Mouse (Mus musculus): ENCODE results near the gene Tmem189. TPM values are rescaled to one million over a fixed set of nuclear protein-coding genes. Genes with fewer than 3 reads are reported as not detected.
A peak's percentile ranks its signal among the peaks of the same experiment; 100 is the strongest.

Gene Tmem189
- polyA plus RNA-seq, 1 experiment from 2014 or later: 13.7 TPM

DNA sequence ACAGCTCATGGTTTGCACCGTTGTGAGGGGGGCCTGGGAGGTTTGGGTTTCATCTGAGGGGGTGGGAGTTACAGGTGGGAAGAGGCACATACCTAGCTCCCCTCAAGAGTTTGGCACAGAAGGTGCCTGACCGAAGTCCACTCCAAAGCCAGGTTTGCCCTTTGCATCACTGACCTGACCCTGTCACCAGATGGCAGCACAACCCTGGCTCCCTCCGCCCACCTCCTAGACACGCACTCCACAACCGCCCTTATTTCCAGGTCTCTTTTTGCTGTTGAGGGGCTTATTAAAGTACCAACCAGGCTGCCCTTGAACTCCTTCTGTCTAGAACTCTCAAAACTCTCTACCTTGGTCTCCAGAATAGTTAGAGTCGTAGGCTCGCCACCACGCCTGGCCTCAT lies 48.3 kb downstream of the Tmem189 start:
- WGBS (ENCODE audit: insufficient replicate concordance): 35% methylated on average over 8 of the region's 8 CpGs

DNA sequence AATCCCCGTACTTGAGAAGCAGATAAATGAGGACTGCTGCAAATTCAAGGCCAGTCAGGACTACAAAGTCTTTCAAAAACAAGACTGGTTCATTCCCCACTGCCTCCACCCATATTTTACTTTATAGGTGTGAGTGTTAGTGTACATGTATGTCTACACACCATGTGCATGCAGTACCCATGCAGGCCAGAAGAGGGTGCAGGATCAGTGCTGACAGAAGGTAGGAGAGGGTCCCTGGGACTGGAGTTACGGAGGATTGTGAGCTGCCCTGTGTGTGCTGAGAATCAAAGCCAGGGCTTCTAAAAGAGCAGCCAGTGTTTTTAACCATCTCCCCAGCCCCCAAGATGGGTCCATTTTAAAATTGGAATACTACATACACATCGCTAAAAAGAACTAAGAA lies 49.3 kb downstream of the Tmem189 start:
- no peak for ATAC-seq (ENCODE audit: low read depth)
- Histone ChIP-seq H3K4me2 (ENCODE audit: low read depth, low read length) (no peak overlapping the region), H3K9ac (ENCODE audit: low read depth, low read length) (no peak overlapping the region; the same call in 1 of the 2 replicates), H3K27ac (ENCODE audit: low read length) (no peak overlapping the region), H3K4me3 (ENCODE audit: low read depth, low read length) (no peak overlapping the region), H3K27me3 (ENCODE audit: control insufficient read depth, insufficient read depth, low read depth, low read length) (no peaks in the 10 kb centered on the region), H3K4me1 (ENCODE audit: control insufficient read depth, low read depth, low read length) (peaks cover 12% of the 10 kb centered on the region), H3K9me3 (replicated peaks; ENCODE audit: control insufficient read depth, low read length) (no peaks in the 10 kb centered on the region), H3K36me3 (ENCODE audit: control insufficient read depth, insufficient read depth) (no peaks in the 10 kb centered on the region)
- WGBS (ENCODE audit: insufficient replicate concordance): 73% methylated on average over 3 of the region's 3 CpGs

More for the DNA sequence above, 48.3 kb downstream of the Tmem189 start:
- H3K4me1 ChIP-seq (ENCODE audit: control insufficient read depth, low read depth, low read length): peaks cover 3% of the 10 kb centered on the region; the same call in 1 of the 2 replicates
- H3K4me2 ChIP-seq (ENCODE audit: low read depth, low read length): no peak overlapping the region
- no peaks in the 10 kb centered on the region for H3K36me3 ChIP-seq (ENCODE audit: control insufficient read depth, insufficient read depth)
- H3K9me3 ChIP-seq (replicated peaks; ENCODE audit: control insufficient read depth, low read length): no peaks in the 10 kb centered on the region
- H3K27ac ChIP-seq (ENCODE audit: low read length): no peak overlapping the region
- no peak overlapping the region for H3K9ac ChIP-seq (ENCODE audit: low read depth, low read length)
- ATAC-seq (ENCODE audit: low read depth): peak; percentile 52
- H3K27me3 ChIP-seq (ENCODE audit: control insufficient read depth, insufficient read depth, low read depth, low read length): no peaks in the 10 kb centered on the region
- H3K4me3 ChIP-seq (ENCODE audit: low read depth, low read length): no peak overlapping the region

DNA sequence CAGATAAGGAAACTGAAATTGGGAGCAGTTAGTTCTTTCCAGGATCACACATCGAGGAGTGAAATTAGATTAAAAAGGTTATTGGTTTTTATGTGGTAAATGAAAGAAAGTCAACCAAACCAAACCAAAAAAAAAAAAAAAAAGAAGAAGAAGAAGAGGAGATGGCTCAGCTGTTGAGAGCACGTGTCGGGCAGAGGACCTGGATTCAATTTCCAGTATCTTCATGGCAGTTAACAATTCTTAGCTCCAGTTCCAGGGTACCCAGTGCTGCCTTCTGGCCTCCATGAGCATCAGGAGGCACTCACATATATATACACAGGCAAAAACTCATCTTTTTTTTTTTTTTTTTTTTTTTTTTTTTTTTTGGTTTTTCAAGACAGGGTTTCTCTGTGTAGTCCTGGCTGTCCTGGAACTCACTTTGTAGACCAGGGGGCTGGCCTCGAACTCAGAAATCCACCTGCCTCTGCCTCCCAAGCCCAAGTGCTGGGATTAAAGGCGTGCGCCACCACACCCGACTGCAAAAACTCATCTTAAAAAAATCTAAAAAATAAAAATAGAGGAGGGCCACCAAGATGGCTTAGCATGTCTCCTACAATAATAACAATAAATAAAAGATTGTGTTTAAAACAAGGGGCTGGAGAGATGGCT lies 54.6 kb downstream of the Tmem189 start:
- Histone ChIP-seq H3K9ac (ENCODE audit: low read depth, low read length) (peak overlapping the region; percentile 44), H3K4me3 (ENCODE audit: low read depth, low read length) (peak overlapping the region; percentile 55), H3K4me2 (ENCODE audit: low read depth, low read length) (peak overlapping the region; percentile 84), H3K27ac (ENCODE audit: low read length) (peak overlapping the region; percentile 69), H3K4me1 (ENCODE audit: control insufficient read depth, low read depth, low read length) (peaks cover 44% of the 10 kb centered on the region), H3K27me3 (ENCODE audit: control insufficient read depth, insufficient read depth, low read depth, low read length) (no peaks in the 10 kb centered on the region), H3K36me3 (ENCODE audit: control insufficient read depth, insufficient read depth) (no peaks in the 10 kb centered on the region), H3K9me3 (replicated peaks; ENCODE audit: control insufficient read depth, low read length) (no peaks in the 10 kb centered on the region)
- ATAC-seq (ENCODE audit: low read depth): no peak
- WGBS (ENCODE audit: insufficient replicate concordance): 59% methylated on average over 7 of the region's 7 CpGs

DNA sequence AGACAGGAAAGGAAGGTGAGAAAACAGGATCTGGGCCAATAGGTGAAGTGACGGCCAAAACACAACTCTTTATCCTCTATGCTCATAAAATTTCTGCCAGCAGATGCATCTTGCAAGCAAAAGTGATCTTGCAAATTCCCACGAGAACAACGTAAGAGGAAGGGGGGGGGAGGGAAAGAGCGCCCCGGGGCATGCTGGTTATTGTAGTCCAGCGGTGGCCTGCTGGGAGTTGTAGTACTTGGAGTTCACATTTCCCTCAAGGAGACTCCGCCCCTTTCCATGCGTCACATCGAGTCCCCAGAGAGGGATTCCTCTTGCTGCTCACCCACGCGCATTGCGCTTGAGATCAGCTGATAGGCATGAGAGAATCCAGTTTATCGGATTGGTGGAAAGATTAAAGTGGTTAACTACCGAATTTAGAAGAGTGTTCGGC lies 55.3 kb downstream of the Tmem189 start:
- Histone ChIP-seq H3K4me1 (ENCODE audit: control insufficient read depth, low read depth, low read length) (peaks cover 50% of the 10 kb centered on the region), H3K36me3 (ENCODE audit: control insufficient read depth, insufficient read depth) (no peaks in the 10 kb centered on the region), H3K4me3 (ENCODE audit: low read depth, low read length) (peak overlapping the region; percentile 55), H3K27ac (ENCODE audit: low read length) (peak overlapping the region; percentile 99), H3K4me2 (ENCODE audit: low read depth, low read length) (peak overlapping the region; percentile 84), H3K9me3 (replicated peaks; ENCODE audit: control insufficient read depth, low read length) (no peaks in the 10 kb centered on the region), H3K27me3 (ENCODE audit: control insufficient read depth, insufficient read depth, low read depth, low read length) (no peaks in the 10 kb centered on the region), H3K9ac (ENCODE audit: low read depth, low read length) (peak overlapping the region; percentile 44)
- ATAC-seq (ENCODE audit: low read depth): peak; percentile 71
- WGBS (ENCODE audit: insufficient replicate concordance): under 1% methylated on average over 15 of the region's 15 CpGs

DNA sequence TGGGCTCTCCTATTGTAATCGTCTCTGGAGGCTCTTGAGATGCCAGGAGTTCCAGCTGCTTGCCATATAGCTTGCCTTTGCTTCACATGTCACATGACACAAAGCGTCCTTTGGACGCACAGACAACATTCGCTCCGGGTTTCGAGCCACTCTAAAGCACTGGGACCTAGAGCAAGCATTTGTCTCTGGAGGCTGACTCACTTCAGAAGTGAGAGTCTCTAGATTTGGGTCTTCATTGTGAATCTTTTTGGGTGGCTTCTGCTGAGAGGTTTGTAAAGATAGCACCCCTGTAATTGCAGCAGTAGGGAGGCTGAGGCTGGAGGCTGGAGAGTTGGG lies 56.1 kb downstream of the Tmem189 start:
- peak overlapping the region; percentile 99 for H3K27ac ChIP-seq (ENCODE audit: low read length)
- ATAC-seq (ENCODE audit: low read depth): no peak
- H3K4me2 ChIP-seq (ENCODE audit: low read depth, low read length): peak overlapping the region; percentile 84; the same call in 1 of the 2 replicates
- peak overlapping the region; percentile 33; the same call in 1 of the 2 replicates for H3K9ac ChIP-seq (ENCODE audit: low read depth, low read length)
- no peak overlapping the region for H3K4me3 ChIP-seq (ENCODE audit: low read depth, low read length)
- H3K4me1 ChIP-seq (ENCODE audit: control insufficient read depth, low read depth, low read length): peaks cover 58% of the 10 kb centered on the region
- WGBS (ENCODE audit: insufficient replicate concordance): 87% methylated on average over 6 of the region's 6 CpGs
- no peaks in the 10 kb centered on the region for H3K9me3 ChIP-seq (replicated peaks; ENCODE audit: control insufficient read depth, low read length)
- H3K27me3 ChIP-seq (ENCODE audit: control insufficient read depth, insufficient read depth, low read depth, low read length): no peaks in the 10 kb centered on the region
- no peaks in the 10 kb centered on the region for H3K36me3 ChIP-seq (ENCODE audit: control insufficient read depth, insufficient read depth)

DNA sequence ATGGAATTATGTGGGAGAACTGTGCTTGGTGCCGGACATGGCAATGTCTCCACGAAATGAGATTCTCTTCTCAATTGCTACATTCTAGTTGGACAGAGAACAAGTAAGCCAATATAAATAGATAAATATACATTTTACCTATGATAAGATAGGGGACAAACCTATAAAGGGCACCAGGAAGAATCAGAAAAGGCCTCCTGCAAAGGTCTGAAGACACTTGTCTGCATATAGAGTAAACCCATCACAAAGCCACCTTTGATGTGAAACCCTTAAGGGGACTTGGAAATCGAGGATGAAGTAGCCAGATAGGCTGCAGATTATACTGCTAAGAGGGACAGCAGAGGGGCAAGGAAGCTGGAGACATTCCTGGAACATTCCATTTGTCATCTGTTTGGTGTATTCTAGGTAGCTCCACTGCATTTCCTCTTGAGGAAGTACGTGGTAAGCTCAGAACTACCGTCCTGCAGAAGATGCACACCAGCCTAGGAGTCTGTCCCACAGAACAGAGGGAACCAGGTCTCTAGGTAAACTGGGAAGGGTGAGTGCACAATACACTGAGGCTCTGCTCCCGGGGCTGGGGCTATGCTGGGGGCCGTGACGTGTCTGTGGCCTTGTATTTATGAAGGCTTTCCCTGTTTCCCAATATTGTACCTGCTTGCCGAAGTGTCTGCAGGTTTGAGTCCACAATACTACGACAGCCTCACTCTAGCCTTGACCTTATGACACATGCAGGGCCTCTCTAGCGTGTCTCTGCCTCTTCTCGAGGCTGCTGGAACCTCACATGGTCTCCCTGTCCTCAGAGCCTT lies 56.7 kb downstream of the Tmem189 start:
- peak overlapping the region; percentile 83 for H3K4me3 ChIP-seq (ENCODE audit: low read depth, low read length)
- peak overlapping the region; percentile 99 for H3K27ac ChIP-seq (ENCODE audit: low read length)
- H3K9ac ChIP-seq (ENCODE audit: low read depth, low read length): peak overlapping the region; percentile 96
- H3K4me2 ChIP-seq (ENCODE audit: low read depth, low read length): peak overlapping the region; percentile 71
- peaks cover 64% of the 10 kb centered on the region for H3K4me1 ChIP-seq (ENCODE audit: control insufficient read depth, low read depth, low read length)
- no peaks in the 10 kb centered on the region for H3K36me3 ChIP-seq (ENCODE audit: control insufficient read depth, insufficient read depth)
- WGBS (ENCODE audit: insufficient replicate concordance): 59% methylated on average over 12 of the region's 12 CpGs
- no peaks in the 10 kb centered on the region for H3K27me3 ChIP-seq (ENCODE audit: control insufficient read depth, insufficient read depth, low read depth, low read length)
- ATAC-seq (ENCODE audit: low read depth): no peak
- no peaks in the 10 kb centered on the region for H3K9me3 ChIP-seq (replicated peaks; ENCODE audit: control insufficient read depth, low read length)

DNA sequence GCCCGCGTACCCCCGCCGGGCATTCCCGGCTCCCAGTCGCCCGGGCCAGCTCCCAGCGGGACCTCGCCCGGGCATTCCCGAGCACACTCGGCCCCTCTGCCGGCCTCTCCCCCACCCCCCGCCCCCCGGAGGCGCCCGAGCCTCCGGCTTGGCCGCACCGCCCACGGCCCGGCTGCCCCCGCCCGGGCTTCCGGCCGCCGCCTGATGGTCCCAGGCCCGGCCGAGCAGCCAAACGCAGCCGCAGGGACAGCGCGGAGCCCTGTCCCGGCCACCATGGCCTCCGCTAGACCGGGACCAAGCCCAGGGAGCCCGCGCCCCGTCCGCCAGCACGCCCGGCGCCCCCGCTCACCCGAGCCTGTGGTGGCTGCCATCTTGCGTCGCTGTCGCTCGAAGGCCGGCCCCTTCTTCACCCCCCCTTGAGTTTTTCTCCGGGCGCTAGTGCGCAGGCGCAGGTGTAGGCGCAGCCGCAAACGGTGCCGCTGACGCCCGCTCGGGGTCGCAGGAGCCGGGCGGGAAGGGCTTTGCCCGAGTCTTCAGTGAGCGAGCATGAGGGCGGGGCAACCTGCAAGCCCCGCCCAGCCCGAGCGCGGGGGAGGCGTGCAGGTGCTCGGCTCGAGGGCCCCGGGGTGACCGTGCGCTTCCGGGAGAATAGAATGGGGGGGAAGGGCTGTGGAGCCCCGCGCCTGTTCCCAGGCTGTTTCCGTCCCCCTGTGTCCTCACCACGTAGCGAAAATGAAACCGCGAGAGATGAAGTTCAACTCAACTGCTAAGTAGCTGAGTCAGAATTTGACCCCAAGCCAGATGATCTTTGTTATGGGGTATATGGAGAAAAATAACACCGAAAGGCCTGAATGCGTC lies 57.8 kb downstream of the Tmem189 start, which contains the start of gene Ube2v1:
TSS of gene Ube2v1 (minus strand) at position 505 of the 858 bp plus-strand sequence.
- Histone ChIP-seq H3K9me3 (replicated peaks; ENCODE audit: control insufficient read depth, low read length) (no peaks in the 10 kb centered on the region), H3K9ac (ENCODE audit: low read depth, low read length) (peak within 1 kb of the TSS; percentile 96), H3K4me1 (ENCODE audit: control insufficient read depth, low read depth, low read length) (peaks cover 75% of the 10 kb centered on the region), H3K4me2 (ENCODE audit: low read depth, low read length) (peak within 1 kb of the TSS; percentile 71), H3K27ac (ENCODE audit: low read length) (peak within 1 kb of the TSS; percentile 99), H3K36me3 (ENCODE audit: control insufficient read depth, insufficient read depth) (peaks cover 3% of the 10 kb centered on the region; the same call in 1 of the 2 replicates), H3K27me3 (ENCODE audit: control insufficient read depth, insufficient read depth, low read depth, low read length) (no peaks in the 10 kb centered on the region), H3K4me3 (ENCODE audit: low read depth, low read length) (peak within 1 kb of the TSS; percentile 83)
- ATAC-seq (ENCODE audit: low read depth): peak; percentile 73
- WGBS (ENCODE audit: insufficient replicate concordance): under 1% methylated on average over 86 of the region's 87 CpGs

DNA sequence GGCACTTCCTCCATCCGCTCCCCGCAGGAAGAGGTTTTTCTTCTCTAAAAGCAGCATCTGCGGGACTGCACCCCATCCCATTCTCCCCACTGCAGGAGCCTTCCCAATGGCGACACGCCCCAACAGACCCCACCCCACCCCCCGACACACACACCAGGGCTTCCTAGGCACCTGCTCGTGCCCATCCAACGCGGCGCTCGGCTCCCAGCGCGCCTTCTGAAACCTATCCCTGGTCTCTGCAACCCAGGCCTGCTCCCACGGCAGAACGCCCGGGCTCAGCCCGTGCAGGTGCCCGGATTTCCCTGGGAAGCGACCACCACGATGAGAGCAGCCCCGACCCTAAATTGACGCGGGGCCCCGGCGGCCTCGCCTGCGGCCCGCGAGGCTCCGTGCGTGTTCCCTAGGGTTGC lies 58.4 kb downstream of the Tmem189 start:
- ATAC-seq (ENCODE audit: low read depth): no peak
- Histone ChIP-seq H3K9ac (ENCODE audit: low read depth, low read length) (peak overlapping the region; percentile 96), H3K4me1 (ENCODE audit: control insufficient read depth, low read depth, low read length) (peaks cover 80% of the 10 kb centered on the region), H3K27me3 (ENCODE audit: control insufficient read depth, insufficient read depth, low read depth, low read length) (no peaks in the 10 kb centered on the region), H3K4me2 (ENCODE audit: low read depth, low read length) (peak overlapping the region; percentile 71), H3K27ac (ENCODE audit: low read length) (peak overlapping the region; percentile 99), H3K36me3 (ENCODE audit: control insufficient read depth, insufficient read depth) (peaks cover 3% of the 10 kb centered on the region; the same call in 1 of the 2 replicates), H3K4me3 (ENCODE audit: low read depth, low read length) (peak overlapping the region; percentile 83), H3K9me3 (replicated peaks; ENCODE audit: control insufficient read depth, low read length) (no peaks in the 10 kb centered on the region)
- WGBS (ENCODE audit: insufficient replicate concordance): 0% methylated on average over 31 of the region's 31 CpGs
